Mouse (Mus musculus) heart, embryonic 11.5 days (tissue): ENCODE results near the gene Apon. TPM values are rescaled to one million over a fixed set of nuclear protein-coding genes. Genes with fewer than 3 reads are reported as not detected.

Source experiments
- ATAC-seq: fragments of 200-750 bp; cut with Nextera tagmentation; replicated peaks from 2 replicates; pipeline ENCODE4 v1.8.0; 2017; ENCODE audit warnings: moderate library complexity; ENCODE audit not compliant: insufficient number of reproducible peaks, low FRiP score, low TSS enrichment
- H3K27ac ChIP-seq: fragments of 300-500 bp; sonication (generic); 2 replicates; pipeline ENCODE4 v1.5.1; 2014; ENCODE audit warnings: mild to moderate bottlenecking, low read depth, low read length
- H3K27me3 ChIP-seq: fragments of 300-500 bp; sonication (generic); 2 replicates; pipeline ENCODE4 v1.6.1; 2014; ENCODE audit warnings: mild to moderate bottlenecking, low read length, mixed read lengths; ENCODE audit not compliant: control insufficient read depth, insufficient read depth
- H3K36me3 ChIP-seq: fragments of 300-500 bp; sonication (generic); 2 replicates; pipeline ENCODE4 v1.6.1; 2014; ENCODE audit warnings: mild to moderate bottlenecking, low read length, moderate library complexity, mixed read lengths; ENCODE audit not compliant: control insufficient read depth, insufficient read depth
- H3K4me1 ChIP-seq: fragments of 300-500 bp; sonication (generic); 2 replicates; pipeline ENCODE4 v1.6.1; 2014; ENCODE audit warnings: low read length; ENCODE audit not compliant: control insufficient read depth, insufficient read depth
- H3K4me2 ChIP-seq: fragments of 300-500 bp; sonication (generic); 2 replicates; pipeline ENCODE4 v1.6.1; 2014; ENCODE audit warnings: mild to moderate bottlenecking, moderate library complexity
- H3K4me3 ChIP-seq: fragments of 300-500 bp; sonication (generic); 2 replicates; pipeline ENCODE4 v1.5.1; 2014; ENCODE audit warnings: low read depth, low read length
- H3K9ac ChIP-seq: fragments of 300-500 bp; sonication (generic); 2 replicates; pipeline ENCODE4 v1.6.1; 2014; ENCODE audit warnings: mild to moderate bottlenecking, low read depth, low read length, moderate library complexity
- H3K9me3 ChIP-seq: fragments of 300-500 bp; sonication (generic); replicated peaks from 2 replicates; pipeline ENCODE4 v1.6.1; 2016; ENCODE audit warnings: low read length; ENCODE audit not compliant: control insufficient read depth
- WGBS: fragments of 180-500 bp; shearing (Covaris S2); extraction: QIAGEN DNeasy Blood & Tissue Kit; methylation state at CpG from one replicate; pipeline ENCODE4 v1.1.7; 2014; ENCODE audit not compliant: insufficient replicate concordance; 5-methylcytosine and 5-hydroxymethylcytosine counted together
- polyA plus RNA-seq: library from polyadenylated mRNA; unstranded; fragments of >200 nt; fragmentation: Nextera tagmentation; extraction: Ambion mirVana; gene quantifications from 2 replicates; pipeline ENCODE4 v1.2.1, GENCODE M21; 2014

The Apon gene
- polyA plus RNA-seq, 1 experiment from 2014 or later, result 0.24 TPM

- no peaks in the 10 kb centered on the region for H3K36me3 ChIP-seq
- no peak overlapping the region for H3K4me3 ChIP-seq
- 89% methylated on average over 8 of the region's 8 CpGs for WGBS
- peaks cover 10% of the 10 kb centered on the region; the same call in 1 of the 2 replicates for H3K4me1 ChIP-seq
- H3K27ac ChIP-seq, result no peak overlapping the region
- H3K27me3 ChIP-seq, result no peaks in the 10 kb centered on the region
- H3K4me2 ChIP-seq, result no peak overlapping the region
- no peaks in the 10 kb centered on the region for H3K9me3 ChIP-seq
- no peak overlapping the region for H3K9ac ChIP-seq
- no peak for ATAC-seq
Observed at GRCm38 (mm10) chr10:128228009-128228408, 25.9 kb upstream of the Apon start.

GRCm38 (mm10) chr10:128230582-128230981 lies 23.3 kb upstream of the Apon start:
- no peak for ATAC-seq

GRCm38 (mm10) chr10:128231146-128231545 lies 22.8 kb upstream of the Apon start:
- Histone ChIP-seq H3K4me2 (peak overlapping the region; percentile 70), H3K4me3 (peak overlapping the region; percentile 83), H3K36me3 (no peaks in the 10 kb centered on the region), H3K27ac (peak overlapping the region; percentile 88), H3K9ac (peak overlapping the region; percentile 95), H3K4me1 (peaks cover 9% of the 10 kb centered on the region), H3K9me3 (no peaks in the 10 kb centered on the region), H3K27me3 (no peaks in the 10 kb centered on the region)
- no peak for ATAC-seq
- 20% methylated on average over 5 of the region's 5 CpGs for WGBS

More at GRCm38 (mm10) chr10:128230582-128230981, 23.3 kb upstream of the Apon start:
- Histone ChIP-seq H3K27ac (no peak overlapping the region), H3K4me2 (no peak overlapping the region; the same call in 1 of the 2 replicates), H3K4me3 (no peak overlapping the region), H3K27me3 (no peaks in the 10 kb centered on the region), H3K36me3 (no peaks in the 10 kb centered on the region), H3K9me3 (no peaks in the 10 kb centered on the region), H3K9ac (0 out of 2 replicates have a peak overlapping the region, but pooled peaks have one; percentile 95), H3K4me1 (peaks cover 9% of the 10 kb centered on the region)
- WGBS, result 83% methylated on average over 12 of the region's 12 CpGs

GRCm38 (mm10) chr10:128231697-128232419 lies 22.0 kb upstream of the Apon start, which contains the start of gene Timeless:
TSS of gene Timeless (plus strand) at chr10:128232065.
- peak within 1 kb of the TSS; percentile 83 for H3K4me3 ChIP-seq
- H3K4me2 ChIP-seq, result peak within 1 kb of the TSS; percentile 70
- H3K9ac ChIP-seq, result peak within 1 kb of the TSS; percentile 95
- under 1% methylated on average over 55 of the region's 58 CpGs for WGBS
- no peaks in the 10 kb centered on the region for H3K27me3 ChIP-seq
- H3K27ac ChIP-seq, result peak within 1 kb of the TSS; percentile 88
- H3K9me3 ChIP-seq, result no peaks in the 10 kb centered on the region
- peak; percentile 92 for ATAC-seq
- H3K36me3 ChIP-seq, result no peaks in the 10 kb centered on the region
- H3K4me1 ChIP-seq, result peaks cover 9% of the 10 kb centered on the region

GRCm38 (mm10) chr10:128232420-128232985 lies 21.4 kb upstream of the Apon start:
- H3K27me3 ChIP-seq, result no peaks in the 10 kb centered on the region
- peak overlapping the region; percentile 88 for H3K27ac ChIP-seq
- H3K4me1 ChIP-seq, result peaks cover 9% of the 10 kb centered on the region
- under 1% methylated on average over 14 of the region's 14 CpGs for WGBS
- H3K9ac ChIP-seq, result peak overlapping the region; percentile 95
- H3K9me3 ChIP-seq, result no peaks in the 10 kb centered on the region
- H3K4me3 ChIP-seq, result peak overlapping the region; percentile 83
- ATAC-seq, result peak; percentile 33
- no peaks in the 10 kb centered on the region for H3K36me3 ChIP-seq
- peak overlapping the region; percentile 70 for H3K4me2 ChIP-seq

- no peak overlapping the region for H3K4me2 ChIP-seq
- no peak for ATAC-seq
- 71% methylated on average over 4 of the region's 4 CpGs for WGBS
- H3K4me1 ChIP-seq, result peaks cover 3% of the 10 kb centered on the region; the same call in 1 of the 2 replicates
- H3K4me3 ChIP-seq, result no peak overlapping the region
- no peak overlapping the region for H3K27ac ChIP-seq
- peaks cover 5% of the 10 kb centered on the region for H3K36me3 ChIP-seq
- no peak overlapping the region for H3K9ac ChIP-seq
- H3K27me3 ChIP-seq, result no peaks in the 10 kb centered on the region
- no peaks in the 10 kb centered on the region for H3K9me3 ChIP-seq
Observed at GRCm38 (mm10) chr10:128236321-128236720, 17.6 kb upstream of the Apon start.

- no peak for ATAC-seq
- Histone ChIP-seq H3K4me3 (no peak overlapping the region), H3K9ac (no peak overlapping the region), H3K9me3 (no peaks in the 10 kb centered on the region), H3K36me3 (peaks cover 10% of the 10 kb centered on the region), H3K27ac (no peak overlapping the region), H3K4me1 (peaks cover 3% of the 10 kb centered on the region; the same call in 1 of the 2 replicates), H3K27me3 (no peaks in the 10 kb centered on the region), H3K4me2 (no peak overlapping the region)
- WGBS, result 79% methylated on average over 15 of the region's 15 CpGs
Observed at GRCm38 (mm10) chr10:128237807-128238480, 16.0 kb upstream of the Apon start.

- H3K9me3 ChIP-seq, result no peaks in the 10 kb centered on the region
- H3K4me3 ChIP-seq, result no peak overlapping the region
- no peak overlapping the region for H3K4me2 ChIP-seq
- WGBS, result 82% methylated on average over 4 of the region's 4 CpGs
- no peak overlapping the region for H3K27ac ChIP-seq
- H3K4me1 ChIP-seq, result no peaks in the 10 kb centered on the region
- no peak for ATAC-seq
- peaks cover 20% of the 10 kb centered on the region for H3K36me3 ChIP-seq
- H3K9ac ChIP-seq, result no peak overlapping the region
- no peaks in the 10 kb centered on the region for H3K27me3 ChIP-seq
Observed at GRCm38 (mm10) chr10:128239140-128239539, 14.8 kb upstream of the Apon start.
